Mouse (Mus musculus): ENCODE data around the gene Gcsh. TPM values are rescaled to one million over a fixed set of nuclear protein-coding genes. Genes with fewer than 3 reads are reported as not detected.

Gene Gcsh
- 134 TPM in 2 replicates for polyA plus RNA-seq (2016; fragmentation: Nextera tagmentation; extraction: Ambion mirVana)

GRCm38 (mm10) chr8:116993095-116993867, at the start of gene Gcsh:
TSS of gene Gcsh (minus strand) at chr8:116993537.
- H3K4me2 ChIP-seq: peak within 1 kb of the TSS; percentile 82
- H3K27ac ChIP-seq: peak within 1 kb of the TSS; percentile 79; the same call in 1 of the 2 replicates
- peaks cover 9% of the 10 kb centered on the region for H3K4me1 ChIP-seq (replicated peaks)
- 2% methylated on average over 56 of the region's 56 CpGs for WGBS
- ATAC-seq (ENCODE audit: insufficient number of reproducible peaks, insufficient read depth, low FRiP score, low TSS enrichment, low read depth): peak; percentile 100
- H3K36me3 ChIP-seq: peaks cover 7% of the 10 kb centered on the region; the same call in 1 of the 2 replicates
- peak within 1 kb of the TSS; percentile 64 for H3K9ac ChIP-seq (replicated peaks)
- no peaks in the 10 kb centered on the region for H3K27me3 ChIP-seq
- H3K4me3 ChIP-seq (replicated peaks): peak within 1 kb of the TSS; percentile 67
- no peaks in the 10 kb centered on the region for H3K9me3 ChIP-seq

GRCm38 (mm10) chr8:117039843-117040242, 46.5 kb upstream of the Gcsh start:
- WGBS: 79% methylated on average over 7 of the region's 7 CpGs
- no peaks in the 10 kb centered on the region for H3K9me3 ChIP-seq
- no peak for ATAC-seq (ENCODE audit: insufficient number of reproducible peaks, insufficient read depth, low FRiP score, low TSS enrichment, low read depth)
- H3K9ac ChIP-seq (replicated peaks): no peak overlapping the region
- no peak overlapping the region for H3K27ac ChIP-seq
- no peaks in the 10 kb centered on the region for H3K4me1 ChIP-seq (replicated peaks)
- H3K4me2 ChIP-seq: no peak overlapping the region
- no peak overlapping the region for H3K4me3 ChIP-seq (replicated peaks)
- H3K36me3 ChIP-seq: no peaks in the 10 kb centered on the region
- H3K27me3 ChIP-seq: peaks cover 6% of the 10 kb centered on the region; the same call in 1 of the 2 replicates

GRCm38 (mm10) chr8:117037374-117037935, 44.1 kb upstream of the Gcsh start:
- Histone ChIP-seq H3K4me2 (no peak overlapping the region), H3K9ac (replicated peaks) (no peak overlapping the region), H3K4me1 (replicated peaks) (no peaks in the 10 kb centered on the region), H3K27ac (no peak overlapping the region), H3K27me3 (0 out of 2 replicates have a peak, but pooled peaks cover 3% of the 10 kb centered on the region), H3K36me3 (no peaks in the 10 kb centered on the region), H3K9me3 (no peaks in the 10 kb centered on the region), H3K4me3 (replicated peaks) (no peak overlapping the region)
- WGBS: 93% methylated on average over 7 of the region's 7 CpGs
- ATAC-seq (ENCODE audit: insufficient number of reproducible peaks, insufficient read depth, low FRiP score, low TSS enrichment, low read depth): no peak

GRCm38 (mm10) chr8:117033393-117033792, 40.1 kb upstream of the Gcsh start:
- Histone ChIP-seq H3K4me2 (no peak overlapping the region), H3K4me3 (replicated peaks) (no peak overlapping the region), H3K27me3 (no peaks in the 10 kb centered on the region), H3K9ac (replicated peaks) (no peak overlapping the region), H3K9me3 (no peaks in the 10 kb centered on the region), H3K4me1 (replicated peaks) (no peaks in the 10 kb centered on the region), H3K27ac (no peak overlapping the region), H3K36me3 (no peaks in the 10 kb centered on the region)
- WGBS: 77% methylated on average over 3 of the region's 3 CpGs
- ATAC-seq (ENCODE audit: insufficient number of reproducible peaks, insufficient read depth, low FRiP score, low TSS enrichment, low read depth): no peak

- Histone ChIP-seq H3K4me3 (replicated peaks) (no peak overlapping the region), H3K9ac (replicated peaks) (no peak overlapping the region), H3K4me2 (no peak overlapping the region), H3K9me3 (no peaks in the 10 kb centered on the region), H3K27ac (no peak overlapping the region), H3K4me1 (replicated peaks) (no peaks in the 10 kb centered on the region), H3K36me3 (no peaks in the 10 kb centered on the region), H3K27me3 (no peaks in the 10 kb centered on the region)
- ATAC-seq (ENCODE audit: insufficient number of reproducible peaks, insufficient read depth, low FRiP score, low TSS enrichment, low read depth): no peak
- 74% methylated on average over 8 of the region's 8 CpGs for WGBS
Observed at GRCm38 (mm10) chr8:117032609-117033008, 39.3 kb upstream of the Gcsh start.

GRCm38 (mm10) chr8:117031476-117031875, 38.1 kb upstream of the Gcsh start:
- no peak overlapping the region for H3K9ac ChIP-seq (replicated peaks)
- H3K36me3 ChIP-seq: no peaks in the 10 kb centered on the region
- WGBS: 74% methylated on average over 6 of the region's 6 CpGs
- H3K27ac ChIP-seq: no peak overlapping the region
- no peaks in the 10 kb centered on the region for H3K4me1 ChIP-seq (replicated peaks)
- H3K4me3 ChIP-seq (replicated peaks): no peak overlapping the region
- H3K9me3 ChIP-seq: no peaks in the 10 kb centered on the region
- no peak for ATAC-seq (ENCODE audit: insufficient number of reproducible peaks, insufficient read depth, low FRiP score, low TSS enrichment, low read depth)
- no peaks in the 10 kb centered on the region for H3K27me3 ChIP-seq
- no peak overlapping the region for H3K4me2 ChIP-seq

GRCm38 (mm10) chr8:117028686-117029085, 35.3 kb upstream of the Gcsh start:
- Histone ChIP-seq H3K27ac (no peak overlapping the region), H3K4me3 (replicated peaks) (no peak overlapping the region), H3K4me1 (replicated peaks) (no peaks in the 10 kb centered on the region), H3K4me2 (no peak overlapping the region), H3K9ac (replicated peaks) (no peak overlapping the region), H3K27me3 (no peaks in the 10 kb centered on the region), H3K36me3 (no peaks in the 10 kb centered on the region), H3K9me3 (no peaks in the 10 kb centered on the region)
- no peak for ATAC-seq (ENCODE audit: insufficient number of reproducible peaks, insufficient read depth, low FRiP score, low TSS enrichment, low read depth)
- WGBS: 94% methylated on average over 10 of the region's 10 CpGs

GRCm38 (mm10) chr8:117027601-117028000, 34.3 kb upstream of the Gcsh start:
- no peak overlapping the region for H3K9ac ChIP-seq (replicated peaks)
- H3K4me1 ChIP-seq (replicated peaks): no peaks in the 10 kb centered on the region
- H3K9me3 ChIP-seq: no peaks in the 10 kb centered on the region
- no peaks in the 10 kb centered on the region for H3K27me3 ChIP-seq
- H3K4me3 ChIP-seq (replicated peaks): no peak overlapping the region
- ATAC-seq (ENCODE audit: insufficient number of reproducible peaks, insufficient read depth, low FRiP score, low TSS enrichment, low read depth): no peak
- no peak overlapping the region for H3K4me2 ChIP-seq
- no peaks in the 10 kb centered on the region for H3K36me3 ChIP-seq
- WGBS: 85% methylated on average over 5 of the region's 5 CpGs
- H3K27ac ChIP-seq: no peak overlapping the region

GRCm38 (mm10) chr8:117022297-117022993, 29.1 kb upstream of the Gcsh start:
- H3K9ac ChIP-seq (replicated peaks): no peak overlapping the region
- no peak overlapping the region for H3K4me2 ChIP-seq
- no peak overlapping the region for H3K27ac ChIP-seq
- no peak for ATAC-seq (ENCODE audit: insufficient number of reproducible peaks, insufficient read depth, low FRiP score, low TSS enrichment, low read depth)
- H3K27me3 ChIP-seq: no peaks in the 10 kb centered on the region
- no peaks in the 10 kb centered on the region for H3K4me1 ChIP-seq (replicated peaks)
- H3K36me3 ChIP-seq: no peaks in the 10 kb centered on the region
- no peaks in the 10 kb centered on the region for H3K9me3 ChIP-seq
- 86% methylated on average over 1 of the region's 1 CpGs for WGBS
- H3K4me3 ChIP-seq (replicated peaks): no peak overlapping the region

- Histone ChIP-seq H3K27me3 (peaks cover 8% of the 10 kb centered on the region; the same call in 1 of the 2 replicates), H3K27ac (no peak overlapping the region), H3K4me1 (replicated peaks) (no peaks in the 10 kb centered on the region), H3K36me3 (no peaks in the 10 kb centered on the region), H3K9ac (replicated peaks) (no peak overlapping the region), H3K4me3 (replicated peaks) (no peak overlapping the region), H3K9me3 (no peaks in the 10 kb centered on the region), H3K4me2 (no peak overlapping the region)
- ATAC-seq (ENCODE audit: insufficient number of reproducible peaks, insufficient read depth, low FRiP score, low TSS enrichment, low read depth): no peak
- 83% methylated on average over 18 of the region's 18 CpGs for WGBS
Observed at GRCm38 (mm10) chr8:117019323-117020275, 26.3 kb upstream of the Gcsh start.
